Mouse (Mus musculus): ENCODE data around the gene Cdc42bpa. TPM values are rescaled to one million over a fixed set of nuclear protein-coding genes. Genes with fewer than 3 reads are reported as not detected.

Cdc42bpa gene
- total and polyA plus RNA-seq, 3 experiments: 11.1 to 41.5 (median 40.8) TPM

DNA sequence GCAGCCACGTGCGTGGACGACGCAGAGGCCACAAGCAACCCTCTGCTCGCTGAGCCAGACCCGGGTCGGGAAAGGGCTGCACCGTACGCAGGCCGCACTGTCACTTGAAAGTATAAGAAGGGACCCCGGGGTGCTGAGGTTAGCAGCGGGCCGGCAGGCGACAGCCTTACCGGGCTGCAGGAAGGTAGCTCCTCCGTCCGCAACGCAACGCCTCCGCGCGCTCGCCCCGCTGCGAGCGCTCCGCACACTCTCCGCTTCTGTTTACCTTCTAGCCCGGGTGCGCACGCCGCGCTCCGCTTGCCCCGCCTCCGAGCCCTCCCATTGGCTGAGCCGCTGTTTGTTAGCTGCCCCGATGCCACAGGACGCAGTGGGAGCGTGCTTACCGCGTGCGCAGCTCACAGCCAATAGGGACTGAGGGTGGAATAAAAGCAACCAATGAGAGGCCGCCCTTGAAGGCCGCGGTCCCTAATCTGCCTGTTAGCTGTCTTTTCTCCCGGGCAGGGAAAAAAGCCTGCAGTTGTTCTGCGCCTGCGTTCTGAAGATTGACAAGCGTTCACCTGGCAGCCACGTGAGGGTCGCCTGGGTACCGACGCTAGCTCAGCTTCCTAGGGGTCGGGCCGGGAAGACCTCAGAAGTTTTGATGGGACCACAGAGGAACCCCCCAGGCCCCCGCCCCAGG lies 235.6 kb downstream of the Cdc42bpa start:
- under 1% methylated on average over 57 of the region's 57 CpGs for WGBS
- peak overlapping the region; percentile 84 for H3K27ac ChIP-seq
- peak overlapping the region; percentile 74 for H3K9ac ChIP-seq (ENCODE audit: low read depth, low read length)
- peak overlapping the region; percentile 85 for H3K4me3 ChIP-seq
- intact Hi-C loops (cut with DNase I): loop anchor here (2.0 kb wide), 1 partner anchor 21 kb away; no protein-coding TSS in a partner anchor
- DNase-seq: peak; percentile 98 to 99
- no peaks in the 10 kb centered on the region for H3K27me3 ChIP-seq (ENCODE audit: control insufficient read depth, insufficient read depth, low read length)
- no peaks in the 10 kb centered on the region for H3K36me3 ChIP-seq (ENCODE audit: control insufficient read depth, insufficient read depth, low read length)
- no peaks in the 10 kb centered on the region; the same call in 1 of the 2 replicates for H3K4me1 ChIP-seq (ENCODE audit: control insufficient read depth, insufficient read depth, low read length)
- TF ChIP-seq CTCF (IDR thresholded peaks at IDR 0.05): no peak
- TF ChIP-seq EP300 (IDR thresholded peaks at IDR 0.05; ENCODE audit: insufficient read depth, low read depth, low read length): 0 out of 2 replicates have a peak, but pooled peaks have one; percentile 13
- TF ChIP-seq POLR2A (IDR thresholded peaks at IDR 0.05; ENCODE audit: insufficient read depth, low read depth, low read length): peak; percentile 95
- H3K79me2 ChIP-seq (replicated peaks; ENCODE audit: control insufficient read depth, insufficient read depth, low read length): no peaks in the 10 kb centered on the region

DNA sequence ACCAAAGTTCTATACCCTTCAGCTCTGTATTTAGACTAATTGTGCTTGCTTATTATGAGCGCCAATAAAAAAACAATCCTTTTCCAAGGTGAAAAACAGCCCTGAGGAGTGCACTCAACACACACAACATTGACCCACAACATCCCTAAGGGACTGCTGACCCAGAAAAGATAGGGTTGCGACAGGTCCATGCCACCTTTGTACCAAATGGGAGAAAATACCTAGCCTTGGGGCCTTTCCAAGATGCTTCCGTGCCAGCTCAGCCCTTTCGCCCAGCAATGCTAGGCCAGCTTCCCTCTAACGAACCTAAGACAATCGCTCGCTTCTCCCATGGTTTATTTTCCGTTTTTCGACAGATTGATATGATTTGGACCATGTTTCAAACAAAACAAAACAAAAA lies 236.2 kb downstream of the Cdc42bpa start:
- Histone ChIP-seq H3K36me3 (ENCODE audit: control insufficient read depth, insufficient read depth, low read length) (no peaks in the 10 kb centered on the region), H3K79me2 (replicated peaks; ENCODE audit: control insufficient read depth, insufficient read depth, low read length) (no peaks in the 10 kb centered on the region), H3K9ac (ENCODE audit: low read depth, low read length) (no peak overlapping the region), H3K27ac (peak overlapping the region; percentile 61), H3K4me3 (no peak overlapping the region; the same call in 1 of the 2 replicates), H3K27me3 (ENCODE audit: control insufficient read depth, insufficient read depth, low read length) (no peaks in the 10 kb centered on the region), H3K4me1 (ENCODE audit: control insufficient read depth, insufficient read depth, low read length) (no peaks in the 10 kb centered on the region; the same call in 1 of the 2 replicates)
- WGBS: 89% methylated on average over 9 of the region's 9 CpGs
- intact Hi-C loops (cut with DNase I): no loop called here
- no peak for DNase-seq
- TF ChIP-seq EP300 (IDR thresholded peaks at IDR 0.05; ENCODE audit: insufficient read depth, low read depth, low read length) (no peak), POLR2A (IDR thresholded peaks at IDR 0.05; ENCODE audit: insufficient read depth, low read depth, low read length) (no peak), CTCF (IDR thresholded peaks at IDR 0.05) (no peak)

DNA sequence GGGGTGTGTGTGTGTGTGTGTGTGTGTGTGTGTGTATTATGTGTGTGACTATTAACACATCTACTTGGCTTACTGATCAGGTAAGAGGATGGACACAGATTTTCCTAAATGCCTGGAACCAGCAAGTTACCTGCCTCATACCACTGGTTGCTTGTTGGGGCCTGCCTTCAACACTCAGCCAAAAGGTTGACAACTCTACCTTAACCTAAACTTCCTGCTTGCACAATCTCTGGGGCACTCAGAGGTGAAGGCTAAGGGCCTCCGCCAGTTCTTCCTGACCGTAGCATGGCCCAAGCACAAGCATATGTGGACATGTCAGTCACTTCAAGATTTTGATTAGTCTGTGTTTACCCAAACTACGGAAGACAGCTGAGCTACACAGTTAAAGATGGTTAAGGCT lies 237.7 kb downstream of the Cdc42bpa start:
- Histone ChIP-seq H3K27ac (no peak overlapping the region), H3K27me3 (ENCODE audit: control insufficient read depth, insufficient read depth, low read length) (no peaks in the 10 kb centered on the region), H3K4me1 (ENCODE audit: control insufficient read depth, insufficient read depth, low read length) (no peaks in the 10 kb centered on the region; the same call in 1 of the 2 replicates), H3K9ac (ENCODE audit: low read depth, low read length) (no peak overlapping the region), H3K4me3 (no peak overlapping the region), H3K36me3 (ENCODE audit: control insufficient read depth, insufficient read depth, low read length) (no peaks in the 10 kb centered on the region), H3K79me2 (replicated peaks; ENCODE audit: control insufficient read depth, insufficient read depth, low read length) (no peaks in the 10 kb centered on the region)
- intact Hi-C loops (cut with DNase I): no loop called here
- WGBS: 79% methylated on average over 3 of the region's 3 CpGs
- no peak for TF ChIP-seq CTCF (IDR thresholded peaks at IDR 0.05)
- no peak for TF ChIP-seq EP300 (IDR thresholded peaks at IDR 0.05; ENCODE audit: insufficient read depth, low read depth, low read length)
- TF ChIP-seq POLR2A (IDR thresholded peaks at IDR 0.05; ENCODE audit: insufficient read depth, low read depth, low read length): no peak
- DNase-seq: no peak

DNA sequence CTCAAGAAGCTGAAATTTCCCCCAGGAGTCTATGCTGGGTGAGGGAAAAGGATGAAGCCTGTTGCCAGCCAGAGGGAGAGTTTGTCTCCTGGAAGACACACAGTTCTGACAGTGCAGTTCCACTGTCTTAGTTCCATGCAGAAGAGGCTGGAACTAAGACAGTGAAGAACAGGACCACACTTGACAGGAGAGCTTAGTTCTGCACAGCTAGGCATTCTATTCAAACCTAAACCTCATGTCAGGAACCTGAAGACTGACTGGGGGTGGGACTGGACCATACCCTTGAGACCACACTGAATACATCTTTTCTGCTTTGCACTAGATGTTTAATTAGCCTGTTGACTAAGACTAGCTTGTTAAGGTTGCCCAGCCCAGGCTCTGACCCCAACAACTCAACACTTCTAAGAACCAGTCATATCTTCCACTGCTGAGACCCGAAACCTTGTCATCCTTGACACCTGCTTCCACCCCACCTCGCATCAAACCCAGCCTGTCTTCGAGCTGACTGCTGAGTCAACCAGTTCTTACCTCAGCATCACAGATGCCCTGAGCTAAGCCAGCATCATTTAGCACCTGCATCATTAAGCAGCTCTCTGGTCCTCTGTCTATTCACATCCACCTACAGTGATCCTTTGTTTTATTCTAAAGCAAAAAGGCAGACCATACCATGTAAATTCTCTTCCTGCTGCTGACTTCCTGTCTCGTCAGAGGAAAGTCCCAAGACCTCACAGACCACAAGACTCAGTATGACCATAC lies 238.9 kb downstream of the Cdc42bpa start, which contains the start of gene Coq8a:
Gene Coq8a (minus strand): TSS at position 644 of the 756 bp plus-strand sequence.
- Histone ChIP-seq H3K4me1 (ENCODE audit: control insufficient read depth, insufficient read depth, low read length) (no peaks in the 10 kb centered on the region; the same call in 1 of the 2 replicates), H3K4me3 (no peak within 1 kb of the TSS), H3K27me3 (ENCODE audit: control insufficient read depth, insufficient read depth, low read length) (no peaks in the 10 kb centered on the region), H3K9ac (ENCODE audit: low read depth, low read length) (no peak within 1 kb of the TSS), H3K79me2 (replicated peaks; ENCODE audit: control insufficient read depth, insufficient read depth, low read length) (no peaks in the 10 kb centered on the region), H3K36me3 (ENCODE audit: control insufficient read depth, insufficient read depth, low read length) (no peaks in the 10 kb centered on the region), H3K27ac (no peak within 1 kb of the TSS)
- DNase-seq: no peak
- intact Hi-C loops (cut with DNase I): no loop called here
- WGBS: 65% methylated on average over 4 of the region's 4 CpGs
- TF ChIP-seq CTCF (IDR thresholded peaks at IDR 0.05) (no peak), POLR2A (IDR thresholded peaks at IDR 0.05; ENCODE audit: insufficient read depth, low read depth, low read length) (no peak), EP300 (IDR thresholded peaks at IDR 0.05; ENCODE audit: insufficient read depth, low read depth, low read length) (no peak)

DNA sequence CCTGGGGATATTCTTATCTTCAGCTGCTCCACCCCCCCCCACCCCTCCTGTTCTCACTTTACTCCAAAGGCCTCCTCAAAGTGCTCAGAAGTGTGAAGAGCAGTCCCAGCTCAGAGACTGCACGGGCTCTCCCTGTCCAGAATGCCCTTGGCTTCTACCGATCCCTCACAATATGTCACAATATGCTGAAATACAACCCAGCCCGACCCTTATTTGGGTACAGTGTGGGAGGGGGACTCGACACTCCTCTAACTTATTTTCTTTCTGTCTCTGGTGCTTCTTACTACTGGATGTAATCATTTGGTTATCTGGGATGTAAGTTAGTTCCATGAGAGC lies 239.4 kb downstream of the Cdc42bpa start:
- Histone ChIP-seq H3K79me2 (replicated peaks; ENCODE audit: control insufficient read depth, insufficient read depth, low read length) (no peaks in the 10 kb centered on the region), H3K27ac (no peak overlapping the region), H3K4me3 (no peak overlapping the region), H3K4me1 (ENCODE audit: control insufficient read depth, insufficient read depth, low read length) (no peaks in the 10 kb centered on the region; the same call in 1 of the 2 replicates), H3K9ac (ENCODE audit: low read depth, low read length) (no peak overlapping the region), H3K36me3 (ENCODE audit: control insufficient read depth, insufficient read depth, low read length) (no peaks in the 10 kb centered on the region), H3K27me3 (ENCODE audit: control insufficient read depth, insufficient read depth, low read length) (no peaks in the 10 kb centered on the region)
- no peak for DNase-seq
- intact Hi-C loops (cut with DNase I): no loop called here
- TF ChIP-seq CTCF (IDR thresholded peaks at IDR 0.05) (no peak), POLR2A (IDR thresholded peaks at IDR 0.05; ENCODE audit: insufficient read depth, low read depth, low read length) (no peak), EP300 (IDR thresholded peaks at IDR 0.05; ENCODE audit: insufficient read depth, low read depth, low read length) (no peak)
- WGBS: 56% methylated on average over 4 of the region's 4 CpGs

DNA sequence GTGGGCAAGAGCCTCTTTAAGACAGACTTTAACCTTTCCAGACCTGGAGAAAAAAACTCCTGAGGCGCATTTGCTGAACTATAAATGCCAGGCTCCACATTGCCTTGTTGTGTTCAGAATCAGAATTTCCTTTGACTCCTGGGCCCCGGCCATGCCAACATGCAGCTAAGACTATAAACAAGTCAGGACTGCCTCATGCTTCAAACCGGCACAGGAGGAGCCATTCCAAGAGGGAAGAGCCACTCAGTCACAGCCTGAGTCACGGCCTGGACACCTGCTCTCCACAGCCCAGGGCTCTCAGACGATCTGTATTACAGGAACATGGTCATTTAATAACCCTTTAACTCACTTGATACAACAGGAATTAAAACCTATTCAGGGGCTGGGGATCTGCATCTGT lies 240.4 kb downstream of the Cdc42bpa start:
- no peaks in the 10 kb centered on the region for H3K27me3 ChIP-seq (ENCODE audit: control insufficient read depth, insufficient read depth, low read length)
- H3K36me3 ChIP-seq (ENCODE audit: control insufficient read depth, insufficient read depth, low read length): no peaks in the 10 kb centered on the region
- no peaks in the 10 kb centered on the region for H3K4me1 ChIP-seq (ENCODE audit: control insufficient read depth, insufficient read depth, low read length)
- intact Hi-C loops (cut with DNase I): no loop called here
- no peaks in the 10 kb centered on the region for H3K79me2 ChIP-seq (replicated peaks; ENCODE audit: control insufficient read depth, insufficient read depth, low read length)
- peak overlapping the region; percentile 43; the same call in 1 of the 2 replicates for H3K27ac ChIP-seq
- no peak overlapping the region for H3K9ac ChIP-seq (ENCODE audit: low read depth, low read length)
- DNase-seq: no peak
- WGBS: 61% methylated on average over 5 of the region's 5 CpGs
- no peak overlapping the region for H3K4me3 ChIP-seq
- no peak for TF ChIP-seq CTCF (IDR thresholded peaks at IDR 0.05)

All from heart, adult 2 months (tissue).